Mouse (Mus musculus): Measurements from ENCODE around the gene Clns1a. TPM values are rescaled to one million over a fixed set of nuclear protein-coding genes. Genes with fewer than 3 reads are reported as not detected.
A peak's percentile ranks its signal among the peaks of the same experiment; 100 is the strongest.

Gene Clns1a
- total RNA-seq, 1 experiment from 2014 or later = 79.8 TPM

GRCm38 (mm10) chr7:97749207-97750190 is 53.1 kb downstream of the Clns1a start:
- ATAC-seq (replicated peaks; ENCODE audit: insufficient number of reproducible peaks, low FRiP score, low TSS enrichment, poor library complexity, severe bottlenecking) = 0 out of 2 replicates have a peak, but pooled peaks have one; percentile 19

GRCm38 (mm10) chr7:97756967-97757881 is 60.8 kb downstream of the Clns1a start:
- no peak for ATAC-seq (replicated peaks; ENCODE audit: insufficient number of reproducible peaks, low FRiP score, low TSS enrichment, poor library complexity, severe bottlenecking)

DNA sequence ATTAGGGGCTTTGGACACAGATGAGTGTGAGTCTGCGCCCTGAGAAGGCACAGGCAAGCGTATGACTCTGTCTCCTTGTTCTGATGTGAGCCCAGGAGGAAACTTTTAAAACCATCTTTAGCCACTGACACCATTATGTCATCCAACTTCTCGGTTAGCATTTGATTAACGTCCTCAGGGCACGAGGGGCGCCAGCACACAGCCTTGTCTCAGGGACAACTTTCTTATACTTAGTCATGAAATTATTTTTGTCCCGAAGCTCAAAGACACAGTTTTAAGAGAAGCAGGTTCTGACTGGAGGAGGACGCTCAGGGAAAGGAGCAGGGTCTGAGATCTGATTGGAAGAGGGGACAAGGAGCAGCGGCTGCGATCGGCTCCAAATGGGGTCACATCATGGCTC is 68.2 kb downstream of the Clns1a start:
- no peak for ATAC-seq (replicated peaks; ENCODE audit: insufficient number of reproducible peaks, low FRiP score, low TSS enrichment, poor library complexity, severe bottlenecking)

DNA sequence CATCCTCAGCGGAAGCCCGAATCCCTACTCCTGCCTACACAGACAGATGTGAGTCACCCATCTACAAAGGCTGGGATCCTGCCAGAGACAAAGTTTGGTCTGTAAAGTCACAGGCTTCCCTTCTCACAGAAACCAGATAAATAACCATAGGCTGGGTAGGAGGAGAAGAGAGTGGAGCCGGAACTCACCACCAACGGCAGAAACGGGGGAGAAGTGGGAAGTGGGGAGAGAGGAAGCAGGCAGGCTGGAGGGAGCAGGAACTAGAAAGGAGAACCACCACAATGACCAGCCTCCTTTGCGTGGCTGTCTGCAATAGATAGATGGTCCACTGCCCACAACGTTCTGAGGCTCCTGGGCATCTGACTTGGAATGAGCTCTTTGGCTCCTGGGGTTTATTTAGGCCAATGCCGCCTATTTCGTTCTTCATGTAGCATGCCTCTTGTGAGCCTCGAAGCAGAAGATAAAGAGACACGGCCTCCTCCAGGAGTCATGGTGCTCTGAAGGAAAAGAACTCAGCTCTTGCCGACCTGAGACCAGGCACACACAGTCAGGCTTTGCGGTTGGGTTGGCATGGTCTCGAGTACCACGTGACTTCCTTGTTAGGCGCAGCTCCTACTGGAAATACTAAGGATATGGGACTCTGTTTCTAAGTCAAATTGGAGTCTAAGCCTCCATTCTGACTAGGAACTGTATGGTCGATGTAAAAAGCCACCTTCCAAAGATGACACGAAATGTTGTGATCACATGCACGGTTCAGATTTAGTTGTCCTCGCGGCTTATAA is 68.9 kb downstream of the Clns1a start:
- ATAC-seq (replicated peaks; ENCODE audit: insufficient number of reproducible peaks, low FRiP score, low TSS enrichment, poor library complexity, severe bottlenecking) = peak; percentile 92

- ATAC-seq (replicated peaks; ENCODE audit: insufficient number of reproducible peaks, low FRiP score, low TSS enrichment, poor library complexity, severe bottlenecking) = no peak
Measured at GRCm38 (mm10) chr7:97765963-97766347, 69.5 kb downstream of the Clns1a start.

DNA sequence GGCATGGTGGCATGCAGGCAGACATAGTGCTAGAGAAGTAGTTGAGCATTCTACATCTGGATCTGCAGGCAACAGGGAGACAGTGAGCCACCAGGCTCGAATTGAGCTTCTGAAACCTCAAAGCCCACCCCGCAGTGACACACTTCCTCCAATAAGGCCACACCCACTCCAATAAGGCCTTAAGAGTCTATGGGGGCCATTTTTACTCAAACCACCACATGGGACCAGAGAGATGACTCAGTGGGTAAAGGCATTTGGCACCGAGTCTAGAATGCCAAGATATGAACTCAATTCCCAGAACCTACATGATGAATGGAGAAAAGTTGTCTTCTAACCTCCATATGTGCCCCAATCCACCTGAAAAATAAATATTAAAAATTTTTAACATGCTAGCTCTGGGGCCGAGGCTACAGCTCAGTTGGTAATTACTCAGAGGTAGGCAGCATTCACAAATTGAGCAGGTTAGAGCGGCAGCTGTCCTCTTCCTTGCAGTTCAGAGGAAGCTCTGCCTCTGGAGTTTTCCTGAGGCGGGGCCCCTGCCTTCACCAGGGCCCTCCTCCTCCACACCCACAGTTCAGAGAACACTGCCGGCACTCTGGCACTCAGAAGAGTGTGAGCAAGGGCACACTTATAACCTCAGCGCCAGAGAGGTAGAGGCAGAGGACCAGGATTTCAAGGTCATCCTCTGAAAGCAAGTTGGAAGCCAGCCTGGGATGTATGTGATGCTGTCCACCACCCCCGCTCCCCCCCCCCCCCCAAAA is 70.2 kb downstream of the Clns1a start:
- no peak for ATAC-seq (replicated peaks; ENCODE audit: insufficient number of reproducible peaks, low FRiP score, low TSS enrichment, poor library complexity, severe bottlenecking)

GRCm38 (mm10) chr7:97767841-97768240 is 71.4 kb downstream of the Clns1a start:
- no peak for ATAC-seq (replicated peaks; ENCODE audit: insufficient number of reproducible peaks, low FRiP score, low TSS enrichment, poor library complexity, severe bottlenecking)

GRCm38 (mm10) chr7:97769020-97769419 is 72.6 kb downstream of the Clns1a start:
- ATAC-seq (replicated peaks; ENCODE audit: insufficient number of reproducible peaks, low FRiP score, low TSS enrichment, poor library complexity, severe bottlenecking) = no peak

Other genes starting within 250 kb of the Clns1a start
- gene Kctd14, start 245.3 kb upstream of the Clns1a start, total RNA-seq (2017) = 0.48 to 0.97 TPM (median 0.85 TPM) in 3 replicates
- 23.7 to 41.9 TPM (median 34.0 TPM) in 3 replicates for gene Ints4, start 215.7 kb upstream of the Clns1a start, total RNA-seq (2017)
- gene Aamdc, start 117.1 kb upstream of the Clns1a start, total RNA-seq (2017) = 20.3 to 34.1 TPM (median 27.6 TPM) in 3 replicates
- gene Rsf1, start 116.7 kb upstream of the Clns1a start, total RNA-seq (2017) = 50.8 to 106 TPM (median 78.8 TPM) in 3 replicates
- 0.39 to 0.53 TPM in 2 of 3 replicates, not detected in the other for gene Aqp11, start 41.7 kb downstream of the Clns1a start, total RNA-seq (2017)
- gene Pak1, start 91.9 kb downstream of the Clns1a start, total RNA-seq (2017) = 9.9 to 21.3 TPM (median 14.8 TPM) in 3 replicates
- gene Gdpd4, start 223.3 kb downstream of the Clns1a start, total RNA-seq (2017) = not detected in 3 replicates

Data from monocyte, adult 5-6 weeks (primary cell).